In genomic region chr2:102146386-102146785, GRCm38 (mm10) we compare ENCODE assay signal across 18 mouse cellular contexts. TPM values are rescaled to one million over a fixed set of nuclear protein-coding genes. Genes with fewer than 3 reads are reported as not detected.
DNase-seq lines count a peak whose midpoint lies in the region; ATAC-seq and TF ChIP-seq lines count a peak whose summit lies in the region.
"Had no signal": no experiment of that assay in that cellular context is flagged by ENCODE, and none has a peak within 500 bp of the region (broad histone marks: within the 10 kb centered on the region; RNA-seq: fewer than 3 reads in every experiment).

No protein-coding gene starts in this region.

- no peak overlapping the region for H3K4me2 ChIP-seq in hindbrain, embryonic 13.5 days
- H3K4me2 ChIP-seq in hindbrain, embryonic 16.5 days (ENCODE audit: low read length): no peak overlapping the region
- H3K4me2 ChIP-seq in stomach, embryonic 16.5 days (ENCODE audit: low read depth, low read length): no peak overlapping the region
- H3K4me2 ChIP-seq in stomach, postnatal 0 days (replicated peaks; ENCODE audit: low read depth): no peak overlapping the region
- H3K4me2 ChIP-seq in intestine, embryonic 15.5 days (replicated peaks): no peak overlapping the region
- H3K4me2 ChIP-seq: embryonic facial prominence, embryonic 15.5 days; kidney, embryonic 15.5 days; neural tube, embryonic 12.5 days had no signal

- H3K27ac ChIP-seq in hindbrain, embryonic 13.5 days: peak overlapping the region; percentile 80; the same call in 1 of the 2 replicates
- H3K27ac ChIP-seq in hindbrain, embryonic 16.5 days (ENCODE audit: low read depth, low read length): no peak overlapping the region
- H3K27ac ChIP-seq in stomach, embryonic 16.5 days (ENCODE audit: low read length): peak overlapping the region; percentile 31; the same call in 1 of the 2 replicates
- no peak overlapping the region; the same call in 1 of the 2 replicates for H3K27ac ChIP-seq in stomach, postnatal 0 days (replicated peaks)
- H3K27ac ChIP-seq in intestine, embryonic 15.5 days: no peak overlapping the region
- H3K27ac ChIP-seq: embryonic facial prominence, embryonic 15.5 days; forebrain, embryonic 10.5 days; kidney, embryonic 15.5 days; liver, embryonic 14.5 days; neural tube, embryonic 12.5 days had no signal

- TF ChIP-seq CTCF in stomach, postnatal 0 days (IDR thresholded peaks at IDR 0.05; ENCODE audit: low read depth): no peak

- no peaks in the 10 kb centered on the region for H3K9me3 ChIP-seq in hindbrain, embryonic 13.5 days
- no peaks in the 10 kb centered on the region for H3K9me3 ChIP-seq in hindbrain, embryonic 16.5 days (ENCODE audit: control insufficient read depth, low read length)
- H3K9me3 ChIP-seq in stomach, embryonic 16.5 days (replicated peaks; ENCODE audit: control insufficient read depth, low read length): no peaks in the 10 kb centered on the region
- H3K9me3 ChIP-seq in stomach, postnatal 0 days (ENCODE audit: control insufficient read depth, low read length): no peaks in the 10 kb centered on the region
- H3K9me3 ChIP-seq in megakaryocyte, embryonic 14.5 days: no peaks in the 10 kb centered on the region
- no peaks in the 10 kb centered on the region for H3K9me3 ChIP-seq in intestine, embryonic 15.5 days
- H3K9me3 ChIP-seq: embryonic facial prominence, embryonic 15.5 days; forebrain, embryonic 10.5 days; kidney, embryonic 15.5 days; neural tube, embryonic 12.5 days had no signal

- no peak for TF ChIP-seq EP300 in stomach, postnatal 0 days (optimal IDR thresholded peaks at IDR 0.05)

- peaks cover 38% of the 10 kb centered on the region for H3K4me1 ChIP-seq in hindbrain, embryonic 13.5 days (replicated peaks)
- H3K4me1 ChIP-seq in hindbrain, embryonic 16.5 days (ENCODE audit: control insufficient read depth, insufficient read depth, low read depth, low read length): peaks cover 7% of the 10 kb centered on the region; the same call in 1 of the 2 replicates
- peaks cover 8% of the 10 kb centered on the region; the same call in 1 of the 2 replicates for H3K4me1 ChIP-seq in stomach, embryonic 16.5 days (ENCODE audit: control insufficient read depth, insufficient read depth, low read length)
- peaks cover 3% of the 10 kb centered on the region for H3K4me1 ChIP-seq in stomach, postnatal 0 days (replicated peaks; ENCODE audit: control insufficient read depth, insufficient read depth)
- H3K4me1 ChIP-seq in megakaryocyte, embryonic 14.5 days: no peaks in the 10 kb centered on the region
- 0 out of 2 replicates have a peak, but pooled peaks cover 7% of the 10 kb centered on the region for H3K4me1 ChIP-seq in intestine, embryonic 15.5 days (replicated peaks)

- ATAC-seq in hindbrain, embryonic 13.5 days (ENCODE audit: low FRiP score): no peak
- ATAC-seq in hindbrain, embryonic 16.5 days: no peak
- no peak for ATAC-seq in stomach, embryonic 16.5 days (ENCODE audit: insufficient read depth, low FRiP score)
- no peak for ATAC-seq in stomach, postnatal 0 days (ENCODE audit: low FRiP score, low TSS enrichment)
- ATAC-seq in intestine, embryonic 15.5 days: no peak
- ATAC-seq: inflammation-experienced regulatory T-cells, adult 6 months had no signal

- no peaks in the 10 kb centered on the region for H3K27me3 ChIP-seq in hindbrain, embryonic 13.5 days
- no peaks in the 10 kb centered on the region for H3K27me3 ChIP-seq in hindbrain, embryonic 16.5 days (replicated peaks; ENCODE audit: control insufficient read depth, insufficient read depth, low read length)
- no peaks in the 10 kb centered on the region for H3K27me3 ChIP-seq in stomach, embryonic 16.5 days (ENCODE audit: control insufficient read depth, insufficient read depth, low read length)
- H3K27me3 ChIP-seq in stomach, postnatal 0 days (ENCODE audit: control insufficient read depth, insufficient read depth, low read length): no peaks in the 10 kb centered on the region
- H3K27me3 ChIP-seq in megakaryocyte, embryonic 14.5 days (replicated peaks): peaks cover 5% of the 10 kb centered on the region
- H3K27me3 ChIP-seq in intestine, embryonic 15.5 days (replicated peaks): no peaks in the 10 kb centered on the region
- H3K27me3 ChIP-seq: embryonic facial prominence, embryonic 15.5 days; kidney, embryonic 15.5 days; neural tube, embryonic 12.5 days had no signal

- DNase-seq in stomach, postnatal 0 days (ENCODE audit: low spot score): no peak
- DNase-seq in kidney, postnatal 10 days: no peak
- DNase-seq: cerebellum, postnatal 10 days; embryo, embryonic 11 days; heart, adult 11 months; heart, postnatal 4 days; right cerebral cortex, postnatal 14 days had no signal

- no peak overlapping the region for H3K4me3 ChIP-seq in hindbrain, embryonic 13.5 days
- H3K4me3 ChIP-seq in hindbrain, embryonic 16.5 days (ENCODE audit: low read length): no peak overlapping the region
- H3K4me3 ChIP-seq in stomach, embryonic 16.5 days (replicated peaks; ENCODE audit: low read length): no peak overlapping the region
- no peak overlapping the region for H3K4me3 ChIP-seq in stomach, postnatal 0 days (ENCODE audit: low read depth, low read length)
- peak overlapping the region; percentile 42 for H3K4me3 ChIP-seq in megakaryocyte, embryonic 14.5 days (replicated peaks)
- no peak overlapping the region for H3K4me3 ChIP-seq in intestine, embryonic 15.5 days (replicated peaks)
- H3K4me3 ChIP-seq: embryonic facial prominence, embryonic 15.5 days; forebrain, embryonic 10.5 days; kidney, embryonic 15.5 days; neural tube, embryonic 12.5 days had no signal

- WGBS in hindbrain, embryonic 13.5 days: 86% methylated on average over 8 of the region's 8 CpGs
- 90% methylated on average over 8 of the region's 8 CpGs for WGBS in hindbrain, embryonic 16.5 days
- 76% methylated on average over 8 of the region's 8 CpGs for WGBS in stomach, embryonic 16.5 days
- 66% methylated on average over 8 of the region's 8 CpGs for WGBS in stomach, postnatal 0 days
- WGBS in intestine, embryonic 15.5 days: 84% methylated on average over 8 of the region's 8 CpGs

- no peak overlapping the region for H3K9ac ChIP-seq in hindbrain, embryonic 13.5 days
- no peak overlapping the region for H3K9ac ChIP-seq in hindbrain, embryonic 16.5 days (ENCODE audit: low read depth, low read length)
- H3K9ac ChIP-seq in stomach, embryonic 16.5 days (ENCODE audit: low read length): no peak overlapping the region
- no peak overlapping the region for H3K9ac ChIP-seq in stomach, postnatal 0 days (ENCODE audit: low read length)
- no peak overlapping the region for H3K9ac ChIP-seq in intestine, embryonic 15.5 days
- H3K9ac ChIP-seq: embryonic facial prominence, embryonic 15.5 days; kidney, embryonic 15.5 days; liver, embryonic 14.5 days; neural tube, embryonic 12.5 days had no signal

- H3K36me3 ChIP-seq in hindbrain, embryonic 13.5 days: no peaks in the 10 kb centered on the region
- H3K36me3 ChIP-seq in hindbrain, embryonic 16.5 days (ENCODE audit: control insufficient read depth, insufficient read depth, low read length): no peaks in the 10 kb centered on the region
- H3K36me3 ChIP-seq in stomach, embryonic 16.5 days (ENCODE audit: control insufficient read depth, insufficient read depth, low read length): no peaks in the 10 kb centered on the region
- no peaks in the 10 kb centered on the region for H3K36me3 ChIP-seq in stomach, postnatal 0 days (ENCODE audit: control insufficient read depth, insufficient read depth, low read length)
- no peaks in the 10 kb centered on the region for H3K36me3 ChIP-seq in megakaryocyte, embryonic 14.5 days (replicated peaks; ENCODE audit: low read length)
- H3K36me3 ChIP-seq in intestine, embryonic 15.5 days: no peaks in the 10 kb centered on the region
- H3K36me3 ChIP-seq: embryonic facial prominence, embryonic 15.5 days; kidney, embryonic 15.5 days; neural tube, embryonic 12.5 days had no signal

RNA-seq across cellular contexts. Expression of gene Ldlrad3, which starts 39.8 kb away (rescaled TPM):
- polyA plus RNA-seq in hindbrain, embryonic 13.5 days (2015; fragmentation: Nextera tagmentation; extraction: Ambion mirVana): 37.1 and 38.8 TPM in 2 replicates
- 24.6 and 30.3 TPM in 2 replicates for polyA plus RNA-seq in hindbrain, embryonic 16.5 days (2015; fragmentation: Nextera tagmentation; extraction: Ambion mirVana)
- polyA plus RNA-seq in stomach, embryonic 16.5 days (2015; fragmentation: Nextera tagmentation; extraction: Ambion mirVana): 50.0 and 53.2 TPM in 2 replicates
- 20.5 and 23.4 TPM in 2 replicates for polyA plus RNA-seq in stomach, postnatal 0 days (2015; fragmentation: Nextera tagmentation; extraction: Ambion mirVana)
- 0.22 TPM in 1 of 2 replicates, not detected in the other for polyA plus RNA-seq in megakaryocyte, embryonic 14.5 days (2012; ENCODE audit: insufficient read depth, low replicate concordance)
- 22.1 and 22.7 TPM in 2 replicates for polyA plus RNA-seq in intestine, embryonic 15.5 days (2015; fragmentation: Nextera tagmentation; extraction: Ambion mirVana)

Comparison
In these comparisons a context has a peak if more than half of its experiments do, and no peak if none do; other contexts are left out.
1. H3K27ac ChIP-seq: peak in hindbrain, embryonic 13.5 days (single experiment) and stomach, embryonic 16.5 days (single experiment); none in hindbrain, embryonic 16.5 days (single experiment), stomach, postnatal 0 days (single experiment) and intestine, embryonic 15.5 days (single experiment).
2. RNA of gene Ldlrad3, which starts 39.8 kb away (polyA plus RNA-seq): 50.0 to 53.2 TPM in stomach, embryonic 16.5 days, 37.1 to 38.8 TPM in hindbrain, embryonic 13.5 days, 24.6 to 30.3 TPM in hindbrain, embryonic 16.5 days, 22.1 to 22.7 TPM in intestine, embryonic 15.5 days and 20.5 to 23.4 TPM in stomach, postnatal 0 days; 0.22 TPM in megakaryocyte, embryonic 14.5 days; every median in the first group is over 10 times any median in the second.